Mouse (Mus musculus) erythroblast, embryonic 14.5 days (primary cell): ENCODE results near the gene Ap4b1.

Experiments used
- GATA1 ChIP-seq: IDR thresholded peaks from 2 replicates; pipeline ENCODE4 v1.6.1; 2012; ENCODE audit warnings: low read length, inconsistent platforms, mixed read lengths
- TAL1 ChIP-seq: IDR thresholded peaks from 3 replicates; pipeline ENCODE4 v1.6.1; 2012; ENCODE audit warnings: low read length, inconsistent platforms, mixed read lengths

GRCm38 (mm10) chr3:103851882-103852281, 42.6 kb downstream of the Ap4b1 start:
- no peak for TF ChIP-seq GATA1
- TF ChIP-seq TAL1: no peak
